Mouse (Mus musculus) c-Kit-positive CD71-positive TER-119-positive erythroid progenitor cells, embryonic 14.5 days (primary cell): ENCODE measurements around the gene St6gal1.
"Not testable (repeated sequence)": the region's sequence is repeated elsewhere in the genome, so short reads cannot be mapped to it uniquely, and the experiment has no call there.

ENCODE experiments used
- DNase-seq: peaks from one replicate; pipeline ENCODE4 v3.0.0-alpha.2; 2013; ENCODE audit warnings: low spot score

St6gal1 gene

DNA sequence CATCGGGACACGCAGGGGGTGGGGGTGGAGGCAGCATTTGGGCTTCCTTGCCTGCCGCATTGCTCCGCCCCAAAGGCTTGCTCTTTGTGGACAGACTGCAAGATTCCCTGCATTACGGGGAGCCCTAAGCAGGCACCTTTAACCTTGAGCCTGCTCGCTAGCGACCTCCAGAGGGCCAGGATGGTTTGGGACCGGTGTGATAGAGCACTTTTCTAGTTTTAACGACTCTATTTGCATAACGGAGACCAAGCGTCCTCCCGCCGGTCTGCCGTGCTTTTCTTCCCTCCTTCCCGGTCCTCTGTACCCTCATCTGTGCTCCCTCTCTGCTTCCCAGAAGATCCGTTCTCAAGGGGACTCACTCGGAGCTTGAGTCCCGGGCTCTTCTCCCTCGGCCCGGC, at the start of gene St6gal1:
TSS of gene St6gal1 (plus strand) at position 70 of the 398 bp plus-strand sequence.
- DNase-seq, result peak; percentile 3

DNA sequence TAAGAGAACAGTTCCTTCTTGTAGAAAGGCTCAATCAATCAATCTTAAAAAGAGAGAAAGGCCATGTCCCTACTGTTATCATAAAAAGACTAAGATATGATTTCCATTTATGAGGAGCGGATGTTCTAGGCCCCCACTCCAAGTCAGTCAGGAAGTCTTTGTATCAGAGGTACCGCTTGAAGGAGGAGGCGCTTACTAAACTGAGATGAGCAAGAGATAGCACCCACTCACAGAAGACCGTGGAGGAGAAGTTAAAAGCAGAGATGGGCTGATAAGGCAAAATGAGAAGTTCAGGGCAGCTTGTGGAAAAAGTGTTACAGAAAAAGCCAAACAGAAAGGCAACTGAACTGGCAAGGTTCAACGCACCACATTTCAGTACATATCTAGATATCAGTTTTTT, 49.7 kb upstream of the St6gal1 start:
- no peak for DNase-seq

DNA sequence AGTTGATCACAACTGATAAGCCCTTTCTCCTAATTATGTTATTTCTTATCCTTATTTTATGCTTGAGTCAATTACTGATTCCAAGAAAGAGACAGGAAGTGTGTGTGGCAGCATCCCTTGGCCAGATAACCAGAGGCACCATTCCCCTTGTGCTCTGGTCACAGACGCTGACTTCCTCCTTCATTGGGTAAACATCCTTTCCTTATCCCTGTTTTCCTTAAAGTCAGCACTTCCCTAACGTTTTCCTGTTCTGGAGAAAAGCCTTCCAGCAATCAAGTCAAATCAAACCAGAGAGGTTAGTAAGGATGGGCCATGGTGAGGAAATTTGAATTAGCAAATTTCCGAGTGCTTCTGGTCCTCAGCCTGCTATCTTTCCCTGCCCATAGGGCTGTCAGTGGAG, 48.6 kb upstream of the St6gal1 start:
- no peak for DNase-seq

DNA sequence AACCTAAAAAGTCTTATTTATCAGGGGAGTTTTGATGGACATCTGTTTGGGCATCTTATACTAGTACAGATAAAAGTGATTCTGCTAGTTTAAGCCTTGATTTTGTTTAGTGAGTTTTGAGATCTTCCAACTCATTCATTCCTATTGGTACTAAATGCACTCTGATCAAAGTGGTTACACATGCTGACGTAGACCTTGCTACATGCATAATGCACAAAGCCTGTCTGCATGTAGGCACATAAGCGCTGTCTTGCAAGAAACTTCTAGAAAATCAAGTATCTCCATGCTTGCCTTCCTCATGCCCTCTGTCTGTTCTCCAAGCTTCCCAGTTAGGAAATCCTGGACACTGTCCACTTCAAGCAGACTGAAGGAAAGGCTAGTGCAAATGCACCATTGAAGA, 46.7 kb upstream of the St6gal1 start:
- DNase-seq, result no peak

DNA sequence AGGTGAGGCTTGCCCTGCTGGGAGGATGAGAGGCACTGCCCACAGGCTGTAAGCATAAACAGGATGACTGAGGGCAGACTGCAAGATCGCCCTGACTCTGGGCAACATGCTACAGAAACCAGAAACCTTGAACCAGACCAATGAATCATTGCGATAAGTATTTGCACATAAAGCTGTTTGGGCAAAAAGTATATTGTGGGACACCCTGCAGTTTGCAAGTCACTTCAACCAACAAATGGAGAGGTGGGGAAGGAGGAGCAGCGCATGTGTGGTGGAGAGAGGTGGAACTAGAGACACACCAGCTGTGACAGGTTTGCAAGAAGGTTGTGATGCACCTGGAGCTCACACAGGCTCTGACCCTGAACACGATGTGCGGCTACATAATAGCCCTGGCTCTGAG, 45.7 kb upstream of the St6gal1 start:
- no peak for DNase-seq

DNA sequence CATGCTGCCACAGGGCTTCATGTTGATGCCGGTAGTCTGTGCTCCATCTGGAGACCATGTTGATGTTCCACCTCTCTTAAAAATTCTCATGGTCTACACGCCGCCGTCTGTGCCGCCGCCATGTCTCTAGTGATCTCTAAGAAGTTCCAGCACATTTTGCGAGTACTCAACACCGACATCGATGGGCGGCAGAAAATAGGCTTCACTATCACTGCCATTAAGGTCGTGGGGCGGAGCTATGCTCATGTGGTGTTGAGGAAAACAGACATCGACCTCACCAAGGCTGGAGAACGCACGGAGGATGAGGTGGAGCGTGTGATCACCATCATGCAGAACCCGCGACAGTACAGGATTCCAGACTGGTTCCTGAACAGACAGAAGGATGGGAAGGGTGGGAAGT, 45.1 kb upstream of the St6gal1 start:
- not testable (repeated sequence) for DNase-seq

DNA sequence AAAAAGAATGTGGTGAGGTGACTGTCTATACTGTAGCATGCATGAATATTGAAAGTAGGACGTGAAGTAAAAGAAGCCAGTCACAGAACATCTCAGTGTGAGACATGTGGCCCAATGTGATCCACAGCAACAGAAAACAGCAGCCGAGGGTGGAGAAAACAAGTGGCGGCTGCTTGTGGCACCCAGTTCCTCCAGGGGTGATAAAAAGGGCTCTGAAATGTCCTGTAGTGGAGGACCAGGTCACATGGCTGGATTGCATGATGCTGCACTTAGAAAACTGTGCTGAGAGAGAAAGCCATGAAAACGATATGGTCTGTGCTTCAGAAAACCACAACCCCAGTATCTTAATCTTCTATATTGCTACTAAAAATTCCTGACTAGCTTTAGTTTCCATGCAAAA, 43.5 kb upstream of the St6gal1 start:
- DNase-seq, result no peak

DNA sequence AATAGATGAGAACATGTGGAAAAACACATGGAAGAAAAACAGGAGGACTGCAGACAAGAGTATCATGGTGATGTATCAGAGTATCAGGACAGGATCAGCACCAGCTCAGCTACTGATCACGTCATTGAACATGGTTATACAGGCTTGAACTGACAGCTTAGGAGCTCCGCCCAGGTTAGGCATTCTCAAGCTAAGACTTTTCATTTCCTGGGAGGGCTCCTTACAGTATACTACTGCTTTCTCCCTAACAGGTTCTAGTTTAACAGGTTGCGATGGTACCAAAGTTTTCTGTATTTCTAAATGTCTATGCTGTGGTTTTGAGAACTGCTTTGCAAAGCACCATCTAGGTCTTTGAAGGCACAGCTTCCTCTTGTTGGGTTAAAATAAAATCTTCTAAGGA, 43.1 kb upstream of the St6gal1 start:
- DNase-seq, result no peak

DNA sequence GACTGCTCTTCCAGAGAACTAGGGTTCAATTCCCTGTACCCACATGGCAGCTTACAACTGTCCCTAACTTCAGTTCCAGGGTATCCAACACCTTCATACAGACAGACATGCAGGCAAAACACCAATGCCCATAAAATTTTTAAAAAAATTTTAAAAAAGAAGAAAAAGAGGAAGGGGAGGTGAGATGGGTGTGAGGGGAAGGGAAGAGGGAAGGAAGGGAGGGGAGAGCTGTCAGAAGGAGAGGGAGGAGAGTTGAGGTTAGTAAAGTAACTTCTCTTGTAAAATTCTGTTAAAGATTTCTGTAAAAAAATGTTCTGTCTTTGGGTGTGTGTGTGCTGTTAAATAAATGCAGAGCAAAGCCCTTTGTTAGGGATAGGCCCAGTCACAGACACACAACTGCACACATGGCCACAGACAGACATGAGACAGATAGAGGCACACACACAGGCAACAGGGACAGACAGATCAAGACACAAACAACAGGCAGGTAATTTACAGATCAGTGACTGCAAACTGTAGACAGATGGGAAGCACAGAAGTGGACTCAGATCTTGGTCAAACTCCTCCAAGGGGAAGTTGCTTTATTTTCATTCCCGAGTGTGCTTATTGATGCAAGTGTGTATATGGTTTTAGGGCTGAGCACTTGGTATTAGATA, 42.5 kb upstream of the St6gal1 start:
- no peak for DNase-seq

DNA sequence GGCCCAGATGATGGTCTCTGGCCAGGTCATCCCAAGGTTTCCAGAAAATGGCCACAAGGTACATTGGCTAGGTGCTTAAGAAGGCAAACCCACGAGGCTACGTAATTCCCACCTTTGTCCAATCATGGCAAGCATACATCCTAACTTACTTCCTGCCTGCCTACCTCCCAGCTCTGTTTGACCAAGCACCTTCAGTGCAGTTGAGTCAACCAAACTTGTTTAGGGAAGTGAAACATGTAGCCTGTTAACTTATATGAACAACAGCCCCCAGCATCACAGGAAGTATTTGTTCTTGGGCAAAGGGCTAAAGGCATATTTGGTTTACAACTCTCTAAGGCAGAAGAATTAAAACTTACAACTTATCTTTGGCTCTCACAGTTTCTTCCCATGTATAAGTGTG, 38.7 kb upstream of the St6gal1 start:
- DNase-seq, result no peak

DNA sequence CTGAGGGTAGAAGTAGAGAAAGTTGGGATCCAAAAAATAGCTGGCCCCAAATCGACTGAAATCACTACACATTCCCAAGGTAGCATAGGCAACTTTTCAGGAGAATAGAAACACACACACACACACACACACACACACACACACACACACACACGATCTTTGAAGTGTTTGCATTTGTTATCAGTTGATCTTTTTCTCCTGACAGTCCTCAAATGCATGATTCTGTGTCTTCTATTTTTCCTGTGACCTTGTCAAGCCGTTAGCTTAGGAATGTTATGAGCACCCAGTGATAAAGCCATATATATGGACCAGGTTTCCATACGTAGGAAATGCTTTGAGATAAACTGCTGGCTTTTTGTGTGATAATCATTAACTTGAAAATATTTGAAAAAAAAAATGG, 38.1 kb upstream of the St6gal1 start:
- DNase-seq, result no peak

DNA sequence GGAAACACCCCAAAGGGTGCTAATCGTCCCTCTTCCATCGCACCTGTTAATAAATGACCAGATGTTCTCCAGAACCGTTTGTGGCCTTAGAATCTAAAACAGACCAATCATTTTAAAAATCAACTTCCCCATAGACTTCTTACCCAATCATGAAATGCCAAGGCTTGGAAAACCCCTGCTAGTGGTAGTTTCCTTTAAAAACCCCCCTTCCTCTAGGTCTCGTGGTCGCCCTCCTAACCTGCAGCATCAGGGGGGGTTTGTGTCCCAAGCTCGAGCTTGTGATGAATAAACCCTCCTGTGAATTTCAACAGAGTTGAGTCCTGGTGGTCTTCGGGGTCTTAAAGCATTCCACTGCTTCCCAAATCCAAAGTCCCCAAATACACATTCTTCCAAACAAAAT, 36.6 kb upstream of the St6gal1 start:
- no peak for DNase-seq

DNA sequence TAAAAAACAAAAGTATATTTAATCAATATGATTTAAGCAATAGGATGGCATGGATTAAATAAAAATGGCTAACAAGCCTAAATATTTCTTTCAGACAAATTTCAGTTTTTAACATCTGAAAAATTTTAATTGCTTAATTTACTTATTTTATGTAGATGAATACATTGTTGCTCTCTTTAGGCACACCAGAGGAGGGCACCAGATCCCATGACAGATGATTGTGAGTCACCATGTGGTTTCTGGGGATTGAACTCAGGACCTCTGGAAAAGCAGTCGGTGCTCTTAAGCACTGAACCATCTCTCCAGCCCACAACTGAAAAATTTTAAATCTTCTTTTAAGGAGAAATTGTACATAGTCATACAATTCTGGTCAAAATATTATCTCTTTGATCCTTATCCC, 34.9 kb upstream of the St6gal1 start:
- DNase-seq, result no peak

DNA sequence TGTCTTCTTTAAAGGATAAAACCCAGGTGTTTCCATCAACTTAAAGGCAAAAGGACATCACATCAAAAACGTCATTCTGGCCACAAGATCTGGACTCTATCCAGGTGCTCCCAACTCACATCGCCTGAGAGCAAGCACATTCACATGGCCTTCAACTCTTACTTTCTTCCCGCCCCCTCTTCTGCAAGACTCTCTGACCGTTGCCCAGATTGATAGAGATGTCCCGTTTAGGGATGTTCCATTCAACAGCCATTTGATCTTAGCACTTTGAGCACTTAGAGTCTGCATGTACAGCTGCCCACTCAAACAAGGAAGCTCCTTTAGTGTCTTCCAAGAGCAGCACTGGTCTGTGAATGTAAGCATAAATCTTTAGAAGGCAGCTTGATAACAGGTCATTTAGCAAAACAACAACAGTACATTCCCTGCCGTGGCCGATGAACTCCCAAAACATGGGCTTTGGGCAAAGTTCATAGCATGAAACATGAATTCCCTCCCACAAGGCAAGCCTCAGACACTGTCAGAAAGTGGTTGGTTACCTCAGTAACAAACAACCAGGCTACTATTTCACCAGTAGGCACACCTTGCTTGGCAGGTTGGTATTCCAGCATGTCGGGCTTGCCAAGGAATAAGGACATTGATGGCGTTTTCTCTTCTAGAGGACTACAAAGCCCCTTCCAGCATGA, 32.8 kb upstream of the St6gal1 start:
- no peak for DNase-seq

DNA sequence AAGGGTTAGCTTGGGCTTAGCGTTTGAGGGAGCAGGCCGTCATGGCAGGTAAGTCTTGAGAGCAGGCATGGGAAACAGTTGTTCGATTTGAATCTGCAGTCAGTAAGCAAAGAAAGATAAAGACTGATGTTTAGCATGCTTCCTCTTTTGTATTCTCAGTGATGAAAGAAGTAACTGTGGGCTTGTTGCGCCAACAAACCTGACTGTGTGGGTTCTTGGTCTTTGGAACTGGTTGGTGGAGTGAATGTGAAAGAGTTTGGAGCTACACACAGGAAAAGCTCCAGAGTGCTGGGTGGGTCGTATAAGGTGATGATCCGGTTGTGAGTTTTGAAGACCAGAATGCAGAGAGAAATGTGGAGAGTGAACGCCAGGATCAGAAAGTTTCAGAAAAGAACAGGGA, 28.9 kb upstream of the St6gal1 start:
- no peak for DNase-seq

DNA sequence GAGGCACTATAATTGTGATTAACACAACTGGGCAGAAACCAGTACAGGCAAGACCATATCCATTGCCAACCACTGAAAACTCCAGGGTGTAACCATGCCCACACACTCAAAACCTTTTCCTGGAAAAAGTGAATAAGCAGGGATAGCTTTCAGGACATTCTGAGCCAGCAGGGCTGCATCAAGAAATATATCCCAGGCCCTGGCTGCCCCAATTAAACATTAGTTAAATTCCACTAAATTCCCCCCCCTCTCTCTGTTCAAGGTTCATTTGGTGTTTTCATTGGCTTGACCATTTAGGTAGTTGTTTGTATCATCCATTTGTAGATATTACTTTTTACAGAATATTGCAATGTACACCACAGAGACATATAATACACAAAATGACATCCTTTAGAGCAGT, 28.2 kb upstream of the St6gal1 start:
- no peak for DNase-seq

DNA sequence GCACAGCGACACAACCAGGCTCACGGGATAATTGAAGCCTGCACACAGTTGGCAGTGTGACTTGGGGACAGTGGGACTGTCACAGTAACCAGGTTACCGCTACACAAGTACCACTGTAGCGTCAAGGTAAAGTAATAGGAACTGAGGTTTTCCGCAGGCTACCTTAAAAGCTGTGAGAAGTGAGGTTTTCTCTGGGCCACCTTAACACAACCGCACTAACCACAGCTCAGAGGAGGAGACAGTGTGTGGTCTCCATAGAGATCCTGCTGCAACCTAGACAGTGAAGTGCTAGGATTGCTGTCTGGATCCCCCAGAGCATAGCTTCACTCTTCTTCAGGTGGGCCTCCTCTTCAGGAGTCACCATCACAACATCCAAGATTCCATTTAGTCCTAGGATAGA, 27.7 kb upstream of the St6gal1 start:
- DNase-seq, result no peak

DNA sequence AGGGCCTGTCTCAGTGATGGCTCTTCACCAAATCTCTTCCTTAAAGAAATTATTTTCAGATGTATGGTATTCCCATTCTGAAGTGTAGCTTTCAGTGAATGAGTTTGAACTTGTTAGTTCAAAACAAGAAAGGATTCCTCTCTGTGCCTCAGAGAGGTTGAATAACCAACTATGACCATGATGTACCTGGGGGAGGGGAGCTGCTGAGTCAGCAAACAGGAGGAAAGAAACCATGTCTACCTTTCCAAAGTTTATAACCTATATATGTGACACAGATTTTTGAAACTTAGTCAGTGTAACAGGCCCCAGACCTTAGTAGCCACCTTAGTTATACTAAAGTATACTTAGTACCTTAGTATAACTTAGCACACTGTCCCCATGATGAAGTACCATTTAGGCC, 23.0 kb upstream of the St6gal1 start:
- no peak for DNase-seq

DNA sequence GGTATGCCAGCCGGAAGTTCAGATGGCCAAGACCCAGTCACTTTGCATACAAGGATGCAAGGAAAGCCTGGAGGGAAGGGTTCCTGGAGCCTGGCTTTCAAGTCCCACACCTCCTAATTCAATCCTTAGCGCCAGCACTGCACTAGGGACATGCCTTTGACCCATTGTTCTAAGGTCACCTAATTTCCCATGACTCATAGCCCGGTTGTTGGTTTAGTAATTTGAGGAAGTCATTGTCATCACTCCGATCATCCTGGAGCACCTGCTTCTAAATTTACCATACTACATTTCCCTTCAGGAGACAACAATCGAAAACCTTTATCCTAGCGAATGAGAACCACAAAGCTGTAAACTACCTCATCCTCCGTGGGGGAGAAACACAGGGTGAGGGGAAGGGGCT, 10.2 kb upstream of the St6gal1 start:
- no peak for DNase-seq

DNA sequence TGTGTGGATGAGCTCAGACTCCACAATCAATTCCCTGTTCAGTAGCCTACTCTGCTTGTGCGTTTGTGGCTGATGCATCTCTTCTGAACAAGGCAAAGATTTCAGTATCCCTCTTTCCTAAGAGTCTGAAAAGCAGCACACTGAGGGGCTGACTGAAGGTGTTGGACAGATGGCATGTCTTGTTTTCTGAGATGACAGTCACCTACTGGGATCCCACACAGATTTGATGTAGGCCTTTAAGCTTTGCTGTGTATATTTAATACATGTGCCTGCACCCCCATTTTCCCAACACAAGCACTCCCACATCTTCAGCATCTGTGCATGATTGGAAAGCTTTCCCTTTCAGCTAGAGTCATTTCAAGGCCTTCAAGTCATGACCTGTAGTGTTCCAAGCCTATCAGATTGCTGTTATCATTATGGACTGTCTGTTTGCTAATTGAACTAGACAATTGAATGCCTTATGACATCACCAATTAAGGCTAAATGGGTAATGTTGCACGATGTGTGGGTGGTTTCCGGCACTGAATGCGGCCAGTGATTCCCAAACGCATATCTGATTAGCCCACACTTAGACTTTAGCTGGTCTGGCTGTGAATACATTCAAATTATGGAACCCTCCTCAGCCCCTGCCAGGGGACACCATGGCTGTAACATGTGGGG, 9.2 kb upstream of the St6gal1 start:
- no peak for DNase-seq

DNA sequence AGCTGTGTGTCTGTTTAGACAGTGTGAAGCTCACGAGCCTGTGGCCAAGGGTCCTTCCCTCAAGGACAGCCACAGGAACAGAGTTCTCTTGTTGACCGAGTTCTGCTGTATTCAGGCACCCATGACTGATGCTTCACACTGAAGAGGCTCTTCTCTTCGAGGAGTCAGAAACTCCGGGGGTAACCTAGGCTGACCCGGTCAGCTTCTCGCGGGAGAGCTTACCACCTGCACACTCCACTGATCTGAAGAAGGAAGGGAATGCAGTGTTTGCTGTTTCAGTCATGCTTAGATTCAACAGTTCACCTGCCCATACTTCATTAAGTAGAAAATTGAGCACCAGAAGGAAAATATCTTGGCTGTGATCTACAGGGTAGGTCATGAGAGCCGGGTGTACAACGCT, 8.2 kb upstream of the St6gal1 start:
- DNase-seq, result no peak

DNA sequence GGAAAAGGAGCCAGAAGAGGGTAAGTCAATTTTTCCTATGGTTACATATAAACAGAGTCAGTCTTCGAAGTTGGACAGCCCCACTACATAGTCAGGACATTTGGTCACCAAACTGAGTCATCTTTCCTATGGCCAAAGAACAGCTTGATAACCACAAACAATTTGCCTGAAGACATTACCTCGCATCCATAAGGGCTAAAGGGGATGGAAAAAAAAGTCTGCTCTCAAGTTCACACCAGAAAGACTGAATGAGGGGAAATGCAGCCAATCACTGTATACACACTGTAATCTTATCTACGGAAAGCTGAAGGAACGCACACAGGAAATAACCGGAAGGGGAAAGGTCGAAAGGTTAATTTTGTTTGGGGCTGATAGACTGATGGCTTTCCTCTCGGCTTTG, 6.2 kb upstream of the St6gal1 start:
- DNase-seq, result no peak

DNA sequence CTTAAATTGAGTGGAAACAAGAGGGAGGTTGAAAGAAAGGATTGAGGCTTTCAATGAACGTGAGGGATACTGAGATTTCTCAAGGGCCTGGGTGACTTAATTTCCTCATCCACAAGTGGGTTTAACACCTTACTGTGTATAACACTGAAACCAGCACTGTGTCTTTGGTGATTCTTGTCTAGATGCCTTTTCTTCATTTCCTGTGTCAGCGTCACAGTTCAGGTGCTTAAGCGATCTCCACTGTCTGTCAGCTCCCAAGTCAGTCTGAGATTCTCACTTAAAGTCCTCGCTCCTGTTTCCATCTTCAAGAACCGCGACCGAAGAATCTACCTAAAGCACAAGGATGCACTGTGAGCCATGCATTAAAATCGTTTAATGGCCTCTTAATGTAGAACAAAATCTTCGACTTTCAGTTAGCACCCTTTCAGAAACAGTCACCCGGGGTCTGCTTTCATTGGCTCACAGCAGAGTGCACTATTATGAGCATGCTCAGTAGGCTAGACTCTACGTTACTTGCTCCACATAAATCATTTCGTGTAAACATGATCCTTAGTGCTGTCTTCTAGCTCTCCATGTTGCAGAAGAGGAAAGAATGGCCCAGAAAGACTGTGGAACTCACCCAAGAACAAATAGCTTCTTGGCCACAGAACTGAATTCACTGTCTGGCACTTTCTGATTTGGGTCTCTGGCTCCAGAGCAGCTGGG, 1.2 kb upstream of the St6gal1 start:
- DNase-seq, result no peak
